Mouse (Mus musculus) WW6 (cell line): ENCODE data around the gene Snx27.

Source experiments
- DNase-seq: peaks from one replicate; pipeline ENCODE4 v3.0.0-alpha.2; 2013; ENCODE audit warnings: low read depth, low spot score

Gene Snx27

DNA sequence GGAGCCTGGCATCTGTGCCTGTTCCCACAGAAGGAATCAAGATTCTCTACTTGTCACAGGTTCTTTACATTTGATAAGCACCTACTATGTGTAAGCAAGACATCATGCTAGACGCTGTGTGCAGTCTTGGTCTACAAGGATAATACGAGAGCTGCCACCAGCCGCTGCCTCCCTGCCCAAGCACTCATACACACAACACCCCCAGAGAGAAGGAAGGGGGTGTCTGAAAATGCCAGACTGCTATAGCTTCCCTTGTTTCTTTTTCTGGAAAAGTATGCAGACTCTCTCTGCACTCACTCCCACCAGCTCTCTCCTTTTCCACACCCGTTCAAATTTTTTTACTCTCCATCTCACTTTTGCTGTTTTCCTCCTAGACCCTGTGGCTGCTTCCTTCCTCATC, 105.1 kb downstream of the Snx27 start:
- DNase-seq = no peak

DNA sequence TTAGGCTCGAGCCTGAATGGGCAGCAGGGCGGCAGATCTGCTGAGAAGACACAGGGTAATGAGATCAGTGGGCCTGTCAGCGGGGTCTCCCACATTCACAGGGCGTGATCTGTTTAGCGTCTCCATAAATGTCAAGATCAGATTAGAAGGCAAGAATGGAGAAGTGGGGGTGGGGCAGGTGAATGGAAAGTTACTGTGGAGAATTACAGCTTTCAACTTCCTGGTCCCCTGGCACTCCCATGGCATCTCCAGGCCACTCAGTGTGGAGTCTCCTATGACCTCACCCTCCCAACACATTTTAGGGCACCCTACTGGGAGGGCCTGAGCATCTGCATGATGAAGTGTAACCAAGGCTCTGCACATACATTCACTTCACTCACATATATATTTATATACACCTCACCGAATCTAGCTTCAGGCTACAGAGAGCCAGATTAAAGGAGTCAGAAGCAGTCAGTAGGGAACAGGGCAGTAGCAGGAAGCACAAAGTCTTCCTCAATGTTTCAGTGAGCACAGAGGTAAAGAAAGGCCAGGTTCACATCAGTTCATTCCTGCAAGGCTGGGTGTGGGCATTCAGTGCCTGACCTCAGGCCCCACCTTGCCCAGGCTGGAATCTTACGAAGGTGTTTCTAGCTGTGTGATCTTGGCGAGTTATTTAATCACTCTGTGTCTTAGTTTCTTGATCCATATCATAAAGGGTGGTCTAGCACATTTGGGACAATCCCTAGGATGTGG, 106.0 kb downstream of the Snx27 start:
- no peak for DNase-seq

DNA sequence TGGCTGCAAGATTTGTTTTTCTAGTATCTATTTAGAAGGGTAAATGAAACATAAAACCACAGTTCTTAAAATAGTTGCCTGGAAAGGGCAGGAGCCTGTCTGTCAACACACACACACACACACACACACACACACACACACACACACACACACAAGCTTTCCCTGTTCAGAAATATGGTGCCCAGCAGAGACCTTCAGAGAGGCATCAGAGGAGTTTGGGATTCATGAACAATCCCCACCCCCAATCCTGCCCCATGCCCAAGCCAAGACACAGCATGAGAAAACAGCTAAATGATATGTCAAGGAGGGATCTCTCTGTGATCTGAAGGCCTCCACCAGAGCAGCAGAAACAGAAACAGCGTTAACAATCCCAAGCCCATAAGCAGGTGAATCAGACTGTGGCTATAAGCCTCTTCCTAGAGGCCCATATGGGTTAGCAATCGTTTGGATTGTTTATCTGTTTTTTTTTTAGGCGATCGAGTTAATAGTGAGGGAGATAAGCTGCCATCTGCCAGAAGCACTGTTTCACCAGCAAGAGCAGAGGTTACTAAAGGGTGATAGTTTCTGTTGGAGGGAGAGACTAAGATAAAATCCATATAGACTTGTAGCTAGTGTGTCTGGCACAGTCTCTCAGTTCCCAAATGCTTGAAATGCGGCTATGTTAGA, 108.8 kb downstream of the Snx27 start:
- no peak for DNase-seq

DNA sequence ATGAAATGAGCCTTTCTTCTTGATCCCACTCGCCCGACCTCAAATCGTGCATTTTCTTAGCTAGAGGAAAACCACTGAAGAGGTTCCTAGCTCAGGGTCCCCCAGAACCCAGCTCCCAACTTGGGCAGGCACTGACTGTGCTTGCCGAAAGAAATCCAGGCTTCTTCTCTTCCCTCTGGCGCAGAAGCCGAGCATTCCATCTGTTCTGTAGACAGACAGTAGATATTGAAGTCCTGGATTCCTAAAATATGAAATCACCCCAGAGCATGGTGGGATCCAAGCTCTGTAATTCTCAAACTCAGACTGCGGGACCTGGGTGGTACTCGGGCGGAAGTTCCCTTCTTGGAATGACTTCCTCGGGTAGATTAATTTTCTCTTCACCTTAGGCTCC, 109.4 kb downstream of the Snx27 start:
- DNase-seq = no peak

DNA sequence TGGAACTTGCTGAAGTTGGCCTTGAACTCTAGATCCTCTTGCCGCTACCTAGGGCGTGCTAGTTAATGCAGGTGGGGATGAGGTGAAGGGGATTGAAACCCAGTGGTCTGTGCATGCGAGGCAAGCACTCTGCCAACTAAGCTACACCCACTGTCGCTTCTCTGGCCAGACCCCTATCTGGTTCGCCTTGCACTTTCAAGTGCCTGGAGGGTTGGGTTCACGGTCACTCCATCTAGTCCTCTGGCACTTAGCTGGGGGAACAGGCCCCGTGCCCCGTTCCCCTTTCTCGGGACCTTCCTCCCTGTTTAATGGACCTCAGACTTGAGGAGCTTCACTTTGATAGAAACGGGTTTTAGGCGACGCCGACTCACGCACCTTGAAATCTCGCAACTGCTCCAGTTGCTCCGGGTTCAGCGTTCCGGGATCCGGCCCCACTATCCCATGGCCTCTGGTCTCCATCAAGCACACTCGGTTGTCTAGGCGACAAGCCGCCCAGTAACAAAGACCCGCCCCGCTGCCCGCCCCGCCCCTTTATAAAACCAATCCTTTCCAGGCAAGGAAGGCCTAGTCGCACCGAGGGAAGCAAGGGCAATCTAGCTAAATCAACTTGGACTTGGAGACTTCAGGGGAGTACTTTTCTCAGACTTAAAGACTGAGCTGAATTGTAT, 109.9 kb downstream of the Snx27 start:
- DNase-seq = no peak

DNA sequence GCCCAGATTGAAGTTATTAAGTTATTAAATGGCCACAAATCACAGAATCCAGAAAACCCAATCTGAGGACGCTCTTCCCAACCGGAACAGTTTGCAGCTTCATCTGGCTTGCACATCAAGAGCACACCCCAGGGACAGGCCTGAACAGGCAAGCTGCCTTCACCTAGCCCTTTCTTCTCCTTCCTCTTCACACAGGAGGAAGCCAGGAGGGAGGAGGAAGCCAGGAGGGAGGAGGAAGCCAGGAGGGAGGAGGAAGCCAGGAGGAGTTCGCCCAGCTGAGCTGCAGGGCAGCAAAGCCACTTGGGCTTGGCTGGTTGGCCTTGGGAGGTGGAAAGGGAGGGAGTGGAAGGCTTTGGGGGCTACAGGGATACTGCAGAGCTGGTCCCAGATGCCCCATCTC, 113.6 kb downstream of the Snx27 start:
- no peak for DNase-seq

DNA sequence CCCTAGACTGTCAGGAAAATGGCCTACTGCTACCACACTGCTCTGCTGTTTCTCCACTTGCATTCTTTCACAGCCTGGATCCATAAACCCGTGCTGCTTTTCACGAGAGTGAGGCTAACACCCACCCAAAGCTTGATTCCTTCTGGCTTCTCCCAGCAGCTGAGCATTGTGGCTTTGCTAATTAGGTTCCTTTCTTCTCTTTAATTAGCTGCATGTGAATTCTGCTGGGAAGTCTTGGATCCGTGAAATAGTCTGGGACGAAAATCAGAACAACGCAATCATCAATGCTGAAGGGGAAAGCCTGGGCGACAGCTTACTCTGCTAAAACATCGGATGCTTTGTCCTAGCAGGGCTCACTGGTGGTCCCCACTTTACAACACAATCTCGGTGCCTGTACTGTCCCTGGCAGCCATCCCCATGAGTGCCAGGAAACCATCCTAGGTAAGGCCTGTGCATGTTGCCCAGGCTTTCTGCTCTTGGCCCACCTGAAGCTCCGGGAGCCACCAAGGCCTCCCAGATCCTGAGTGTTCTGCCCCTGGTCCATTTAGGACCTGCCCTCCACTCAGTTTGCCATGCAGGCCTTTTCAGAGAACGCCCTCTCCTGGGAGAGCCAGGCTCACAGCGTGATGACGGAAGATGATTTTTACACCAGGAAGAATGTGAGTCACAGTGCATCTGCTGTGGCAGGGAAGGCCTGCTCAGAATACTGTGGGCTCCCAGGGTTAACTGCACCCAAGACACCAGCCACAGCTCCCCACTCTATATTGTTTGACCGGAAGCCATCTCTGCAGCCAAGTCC, 116.7 kb downstream of the Snx27 start:
- no peak for DNase-seq

DNA sequence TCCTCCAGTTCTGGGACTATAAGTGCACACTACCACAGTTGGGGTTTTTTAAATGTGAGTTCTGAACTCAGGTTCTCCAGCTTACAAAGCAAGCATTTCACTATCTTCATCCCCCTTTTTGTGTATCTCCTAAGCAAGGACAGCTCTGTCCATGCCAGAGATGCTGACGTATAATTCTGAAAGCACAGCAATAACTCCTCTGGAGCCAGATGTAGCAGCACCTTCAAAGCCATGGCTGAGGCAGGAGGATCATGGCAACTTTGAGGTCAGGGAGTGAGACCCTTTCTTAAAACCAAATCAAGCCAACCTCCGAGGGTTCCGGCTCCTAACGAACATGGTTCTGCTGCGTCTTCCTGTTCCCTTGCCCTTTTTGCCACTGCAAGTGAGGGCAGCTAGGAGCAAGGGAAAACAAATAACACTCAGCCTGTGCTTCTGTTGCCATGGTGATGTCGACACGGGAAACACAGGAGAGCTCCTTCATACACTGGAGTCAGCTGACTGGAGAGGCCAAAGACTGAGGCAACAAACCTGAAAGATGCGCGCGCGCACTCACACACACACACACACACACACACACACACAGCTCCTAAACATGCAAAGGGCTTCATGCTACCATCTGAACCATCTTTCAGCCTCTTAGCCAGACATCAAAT, 118.5 kb downstream of the Snx27 start:
- no peak for DNase-seq

DNA sequence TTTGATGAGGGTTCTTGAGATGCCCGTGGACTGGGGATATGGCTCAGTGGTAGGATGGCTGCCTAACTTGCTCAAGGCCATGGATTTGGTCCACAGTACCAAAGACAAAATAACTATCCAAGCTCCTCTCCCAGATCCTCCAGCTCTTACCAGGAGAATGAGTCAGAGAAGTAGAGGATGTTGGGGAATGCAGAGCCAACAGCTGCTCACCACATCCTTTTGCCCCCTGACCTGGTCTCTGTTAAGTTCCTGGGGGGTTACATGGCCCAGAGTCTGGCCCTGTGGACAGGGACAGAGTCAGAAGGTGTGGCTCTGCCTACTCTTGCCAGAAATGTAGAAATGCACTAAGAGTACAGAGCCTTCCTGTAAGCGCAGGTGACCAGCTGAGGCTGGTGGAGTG, 122.7 kb downstream of the Snx27 start:
- no peak for DNase-seq

DNA sequence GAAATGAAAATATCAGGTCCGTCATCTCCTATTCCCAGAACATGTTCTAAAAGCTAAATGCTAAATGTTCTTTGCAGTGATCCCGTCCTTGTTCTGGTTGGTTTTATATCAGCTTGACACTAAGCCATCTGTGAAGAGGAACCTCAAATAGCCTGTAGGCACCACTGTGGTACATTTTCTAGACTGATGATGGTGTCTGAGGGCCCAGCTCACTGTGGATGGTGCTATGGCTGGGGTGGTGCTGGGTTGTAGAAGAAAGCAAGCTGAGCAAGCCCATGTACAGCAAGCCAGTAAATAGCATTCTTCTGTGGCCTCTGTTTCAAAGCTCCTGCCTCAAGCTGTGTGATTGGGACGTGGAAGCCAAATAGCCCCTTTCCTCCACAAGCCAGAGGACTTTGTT, 125.5 kb downstream of the Snx27 start:
- no peak for DNase-seq

DNA sequence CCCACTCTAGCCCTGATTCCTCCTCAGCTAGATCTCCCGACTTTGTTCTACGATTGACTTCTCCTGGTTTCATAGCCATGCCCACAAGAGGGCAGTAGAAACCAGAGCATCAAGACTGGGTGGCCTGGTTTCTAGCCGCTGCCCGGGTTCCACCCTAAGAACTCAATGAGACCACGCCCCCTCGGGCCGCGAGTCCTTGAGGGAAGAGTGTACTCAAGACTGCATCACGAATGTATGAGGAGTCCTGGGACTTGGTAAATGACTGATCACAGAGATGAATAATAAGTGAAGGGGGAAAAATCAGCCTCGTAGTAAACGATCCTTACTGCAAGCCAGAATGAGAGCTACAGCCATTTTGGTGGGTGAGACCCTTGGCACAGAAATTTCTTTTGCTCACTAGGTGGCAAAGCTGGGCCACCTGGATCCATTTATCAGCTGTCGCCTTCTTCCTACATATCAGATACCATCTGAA, 126.0 kb downstream of the Snx27 start:
- peak; percentile 75 for DNase-seq

DNA sequence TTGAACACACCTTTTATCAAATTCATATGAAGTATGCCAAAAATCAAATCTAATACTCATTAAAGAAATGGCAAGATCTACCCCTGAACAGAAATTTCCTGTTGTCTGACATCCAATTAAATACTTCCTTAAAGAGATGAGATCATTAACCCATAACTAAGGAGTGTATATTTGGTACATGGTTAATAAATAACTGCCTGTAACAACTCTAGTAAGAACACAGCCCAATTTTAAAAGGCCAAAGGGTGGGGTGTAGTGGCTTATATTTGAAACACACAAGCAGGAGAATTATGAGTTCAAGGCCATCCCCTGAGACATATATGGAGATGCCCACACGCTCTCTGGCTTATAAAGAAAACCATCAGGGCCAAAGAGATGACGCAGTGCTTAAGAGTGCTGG, 133.1 kb downstream of the Snx27 start:
- DNase-seq = no peak
